Mouse (Mus musculus) midbrain, embryonic 10.5 days (tissue): ENCODE data around the gene Cul7. TPM values are rescaled to one million over a fixed set of nuclear protein-coding genes. Genes with fewer than 3 reads are reported as not detected.

Experiments
- DNase-seq: peaks from one replicate; pipeline ENCODE4 v3.0.0-alpha.2; 2017; ENCODE audit warnings: low spot score
- H3K27ac ChIP-seq: fragments of 300-500 bp; sonication (generic); replicated peaks from 2 replicates; pipeline ENCODE4 v1.5.1; 2016; ENCODE audit warnings: mild to moderate bottlenecking
- H3K27me3 ChIP-seq: fragments of 300-500 bp; sonication (generic); 2 replicates; pipeline ENCODE4 v1.6.1; 2016; ENCODE audit warnings: low read depth, mild to moderate bottlenecking; ENCODE audit not compliant: poor library complexity, severe bottlenecking
- H3K36me3 ChIP-seq: fragments of 300-500 bp; sonication (generic); 2 replicates; pipeline ENCODE4 v1.6.1; 2016; ENCODE audit warnings: mild to moderate bottlenecking, moderate library complexity
- H3K4me1 ChIP-seq: fragments of 300-500 bp; sonication (generic); 2 replicates; pipeline ENCODE4 v1.6.1; 2016
- H3K4me3 ChIP-seq: fragments of 300-500 bp; sonication (generic); 2 replicates; pipeline ENCODE4 v1.5.1; 2016; ENCODE audit warnings: mild to moderate bottlenecking, moderate library complexity
- H3K9me3 ChIP-seq: fragments of 300-500 bp; sonication (generic); replicated peaks from 2 replicates; pipeline ENCODE4 v1.6.1; 2016; ENCODE audit warnings: mild to moderate bottlenecking
- WGBS: fragments of 180-500 bp; shearing (Covaris S2); methylation state at CpG from one replicate; pipeline ENCODE4 v1.1.7; 2016; 5-methylcytosine and 5-hydroxymethylcytosine counted together
- polyA plus RNA-seq: library from polyadenylated mRNA; unstranded; fragments of >200 nt; fragmentation: Nextera tagmentation; extraction: Ambion mirVana; gene quantifications from 2 replicates; pipeline ENCODE4 v1.2.1, GENCODE M21; 2016

Gene Cul7
- polyA plus RNA-seq, 1 experiment from 2014 or later, result 37.4 TPM

- no peak for DNase-seq
- H3K4me3 ChIP-seq, result peak overlapping the region; percentile 94
- H3K9me3 ChIP-seq, result no peaks in the 10 kb centered on the region
- no peaks in the 10 kb centered on the region for H3K27me3 ChIP-seq
- H3K27ac ChIP-seq, result peak overlapping the region; percentile 92
- peaks cover 51% of the 10 kb centered on the region for H3K4me1 ChIP-seq
- WGBS, result 5% methylated on average over 40 of the region's 41 CpGs
- H3K36me3 ChIP-seq, result peaks cover 31% of the 10 kb centered on the region
Observed at GRCm38 (mm10) chr17:46703971-46704886, 54.1 kb downstream of the Cul7 start.

DNA sequence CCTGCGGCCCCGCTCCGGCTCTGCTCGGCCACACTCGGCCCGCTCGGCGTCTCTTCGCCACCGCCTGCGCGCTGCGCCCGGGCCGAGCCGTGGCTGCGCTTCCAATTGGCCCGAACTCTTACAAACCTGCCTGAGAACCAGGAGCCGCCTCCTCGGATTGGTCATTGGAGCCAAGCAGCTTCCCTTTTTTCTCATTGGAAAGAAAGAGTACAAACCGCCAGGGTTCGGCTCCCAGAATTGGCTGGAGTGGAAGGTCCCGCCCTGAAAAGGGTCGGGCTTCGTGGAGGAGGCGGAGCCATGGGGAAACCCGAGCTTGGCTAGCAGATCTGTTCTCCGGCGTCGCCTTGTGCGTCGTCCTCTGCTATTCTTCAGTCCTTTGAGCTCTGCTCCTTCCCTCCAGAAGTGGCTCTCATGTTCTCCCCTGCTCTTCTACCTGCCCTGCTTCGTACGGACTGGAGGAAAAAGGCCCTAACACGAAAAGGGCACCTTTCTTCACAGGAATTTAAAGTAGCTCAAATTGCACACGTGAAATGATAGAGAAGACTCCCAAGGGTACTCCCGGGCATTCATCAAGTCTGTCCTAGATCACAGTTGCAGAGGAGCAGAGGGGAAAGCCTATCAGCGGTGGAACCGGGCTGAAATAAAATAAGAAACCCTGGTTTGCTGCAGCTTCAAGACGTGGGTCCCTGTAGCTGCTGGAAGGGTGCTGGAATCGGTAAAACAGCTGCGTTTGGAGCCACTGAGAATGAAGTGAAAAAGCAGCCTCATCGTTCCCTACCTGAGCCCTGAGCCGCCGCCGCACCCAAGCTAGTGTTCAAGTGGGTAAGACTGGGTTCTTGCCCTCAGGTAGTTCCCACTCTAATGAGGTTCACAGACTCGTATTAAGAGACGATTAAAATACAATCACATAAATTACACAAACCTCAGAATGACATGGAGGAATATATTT lies 55.0 kb downstream of the Cul7 start, which contains the start of gene Ppp2r5d:
Gene Ppp2r5d (minus strand): TSS at position 225 of the 949 bp plus-strand sequence.
- DNase-seq, result peak; percentile 97
- Histone ChIP-seq H3K36me3 (peaks cover 22% of the 10 kb centered on the region), H3K9me3 (no peaks in the 10 kb centered on the region), H3K4me3 (peak within 1 kb of the TSS; percentile 94), H3K27me3 (no peaks in the 10 kb centered on the region), H3K4me1 (peaks cover 51% of the 10 kb centered on the region), H3K27ac (peak within 1 kb of the TSS; percentile 92)
- 2% methylated on average over 48 of the region's 48 CpGs for whole genome bisulfite sequencing

GRCm38 (mm10) chr17:46706375-46707089 lies 56.4 kb downstream of the Cul7 start:
- Histone ChIP-seq H3K36me3 (peaks cover 8% of the 10 kb centered on the region), H3K27ac (no peak overlapping the region), H3K27me3 (no peaks in the 10 kb centered on the region), H3K4me1 (peaks cover 55% of the 10 kb centered on the region), H3K9me3 (no peaks in the 10 kb centered on the region), H3K4me3 (peak overlapping the region; percentile 9; the same call in 1 of the 2 replicates)
- WGBS, result 90% methylated on average over 14 of the region's 14 CpGs
- DNase-seq, result no peak

DNA sequence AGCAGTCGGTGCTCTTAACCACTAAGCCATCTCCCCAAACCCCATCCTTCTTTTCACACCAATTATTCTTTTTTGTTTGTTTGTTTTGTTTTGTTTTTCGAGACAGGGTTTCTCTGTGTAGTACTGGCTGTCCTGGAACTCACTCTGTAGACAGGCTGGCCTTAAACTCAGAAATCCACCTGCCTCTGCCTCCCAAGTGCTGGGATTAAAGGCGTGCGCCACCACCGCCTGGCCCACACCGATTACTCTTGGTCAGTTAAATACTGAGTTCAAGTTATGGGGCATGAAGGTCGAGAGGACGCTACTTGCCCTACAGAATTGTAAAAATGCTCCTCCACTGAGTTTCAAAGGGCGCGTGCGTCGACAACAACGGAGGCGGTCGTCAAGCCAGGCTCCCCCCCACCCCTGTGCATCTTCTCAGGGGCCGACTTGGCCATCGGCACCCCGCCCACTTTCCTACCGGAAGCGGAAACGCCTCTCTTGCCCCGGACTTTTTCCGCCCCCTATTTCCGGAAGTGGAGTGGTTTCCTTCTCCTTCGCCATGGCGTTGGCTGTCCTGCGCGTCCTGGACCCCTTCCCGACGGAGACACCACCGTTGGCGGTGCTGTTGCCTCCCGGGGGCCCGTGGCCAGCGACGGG lies 60.9 kb downstream of the Cul7 start, which contains the start of gene Pex6:
Gene Pex6 (plus strand): TSS at position 505 of the 639 bp plus-strand sequence.
- Histone ChIP-seq H3K36me3 (peaks cover 32% of the 10 kb centered on the region), H3K4me1 (peaks cover 38% of the 10 kb centered on the region), H3K9me3 (no peaks in the 10 kb centered on the region), H3K4me3 (peak within 1 kb of the TSS; percentile 99), H3K27me3 (no peaks in the 10 kb centered on the region), H3K27ac (peak within 1 kb of the TSS; percentile 84)
- WGBS, result 9% methylated on average over 36 of the region's 36 CpGs
- DNase-seq, result peak; percentile 94

DNA sequence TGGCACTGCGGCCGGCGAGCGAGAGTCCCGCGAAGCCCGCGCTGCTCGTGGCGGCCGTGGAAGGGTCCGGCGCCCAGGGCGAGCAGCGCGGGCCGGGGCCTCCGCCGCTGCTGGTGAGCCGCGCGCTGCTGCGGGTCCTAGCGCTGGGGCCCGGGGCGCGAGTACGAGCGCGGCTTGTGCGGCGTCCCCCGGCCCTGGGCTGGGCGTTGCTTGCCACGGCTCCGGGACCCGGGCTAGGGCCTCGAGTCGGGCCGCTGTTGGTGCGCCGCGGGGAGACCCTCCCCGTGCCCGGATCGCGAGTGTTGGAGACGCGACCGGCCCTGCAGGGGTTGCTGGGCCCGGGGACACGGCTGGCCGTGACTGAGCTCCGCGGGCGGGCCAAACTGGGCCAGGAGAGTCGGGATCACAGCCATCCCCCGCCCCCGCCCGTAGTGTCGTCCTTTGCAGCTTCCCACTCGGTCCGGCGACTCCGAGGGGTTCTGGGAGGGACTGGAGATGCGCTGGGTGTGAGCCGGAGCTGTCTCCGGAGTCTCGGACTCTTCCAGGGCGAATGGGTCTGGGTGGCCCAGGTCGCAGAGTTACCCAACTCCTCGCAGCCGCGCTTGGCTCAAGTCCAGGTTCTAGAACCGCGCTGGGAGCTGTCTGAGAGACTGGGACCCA lies 61.6 kb downstream of the Cul7 start:
- H3K36me3 ChIP-seq, result peaks cover 38% of the 10 kb centered on the region
- under 1% methylated on average over 76 of the region's 76 CpGs for WGBS
- H3K27ac ChIP-seq, result peak overlapping the region; percentile 84
- peak overlapping the region; percentile 99 for H3K4me3 ChIP-seq
- H3K4me1 ChIP-seq, result peaks cover 32% of the 10 kb centered on the region
- DNase-seq, result no peak
- H3K9me3 ChIP-seq, result no peaks in the 10 kb centered on the region
- no peaks in the 10 kb centered on the region for H3K27me3 ChIP-seq

DNA sequence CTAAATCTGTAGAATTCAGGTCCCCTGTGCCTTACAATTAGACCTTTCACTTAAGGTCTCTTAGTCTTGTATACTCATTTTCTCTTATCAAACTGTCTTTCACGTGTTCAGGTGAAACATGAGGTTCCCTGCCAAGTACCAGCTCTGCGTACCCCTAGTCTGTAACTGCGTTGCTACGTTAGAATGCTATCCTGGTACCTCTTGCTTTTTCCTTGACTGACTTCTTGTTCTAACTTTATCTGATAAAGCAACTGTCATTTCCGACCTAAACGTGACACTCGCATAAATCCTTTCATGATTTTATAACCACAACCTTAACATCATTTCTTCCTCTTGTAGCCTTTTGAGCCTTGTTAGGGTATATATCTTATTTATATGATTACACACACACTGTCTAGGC lies 62.3 kb downstream of the Cul7 start:
- H3K9me3 ChIP-seq, result no peaks in the 10 kb centered on the region
- no peaks in the 10 kb centered on the region for H3K27me3 ChIP-seq
- H3K4me1 ChIP-seq, result peaks cover 31% of the 10 kb centered on the region
- WGBS, result 78% methylated on average over 7 of the region's 7 CpGs
- no peak for DNase-seq
- H3K4me3 ChIP-seq, result peak overlapping the region; percentile 99
- peaks cover 45% of the 10 kb centered on the region for H3K36me3 ChIP-seq
- no peak overlapping the region; the same call in 1 of the 2 replicates for H3K27ac ChIP-seq

DNA sequence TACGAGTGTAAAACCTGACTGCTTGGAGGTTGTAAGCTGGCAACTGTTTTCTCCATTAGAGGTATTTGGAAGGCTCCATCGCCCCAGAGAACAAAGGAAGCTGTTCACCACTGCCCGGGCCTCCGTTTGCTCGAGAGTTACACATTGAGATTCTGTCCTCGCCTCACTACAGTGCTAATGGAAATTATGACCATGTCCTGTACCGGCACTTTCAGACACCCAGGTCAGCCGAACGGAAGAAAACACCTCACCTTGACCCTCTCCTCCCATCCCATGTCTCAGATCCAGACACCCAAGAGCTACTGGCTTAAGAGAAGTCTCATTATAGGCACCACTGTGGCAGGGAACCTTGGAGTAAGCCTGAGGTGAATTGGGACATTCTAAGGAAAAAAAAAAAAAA lies 63.7 kb downstream of the Cul7 start:
- peaks cover 48% of the 10 kb centered on the region for H3K36me3 ChIP-seq
- H3K4me3 ChIP-seq, result no peak overlapping the region
- no peak for DNase-seq
- no peaks in the 10 kb centered on the region for H3K27me3 ChIP-seq
- peaks cover 31% of the 10 kb centered on the region for H3K4me1 ChIP-seq
- no peaks in the 10 kb centered on the region for H3K9me3 ChIP-seq
- H3K27ac ChIP-seq, result no peak overlapping the region
- WGBS, result 91% methylated on average over 9 of the region's 9 CpGs

Other genes starting within 250 kb of the Cul7 start
- 0.72 and 0.85 TPM in 2 replicates for gene Crip3, start 221.4 kb upstream of the Cul7 start, polyA plus RNA-seq
- gene Slc22a7, start 211.9 kb upstream of the Cul7 start, polyA plus RNA-seq, result not detected in 2 replicates
- gene Ttbk1, start 162.7 kb upstream of the Cul7 start, polyA plus RNA-seq, result 0.81 and 1.8 TPM in 2 replicates
- 85.2 and 98.4 TPM in 2 replicates for gene Dnph1, start 153.6 kb upstream of the Cul7 start, polyA plus RNA-seq
- gene Cul9, start 103.9 kb upstream of the Cul7 start, polyA plus RNA-seq, result 4.4 and 6.3 TPM in 2 replicates
- gene Srf, start 94.2 kb upstream of the Cul7 start, polyA plus RNA-seq, result 5.0 and 6.5 TPM in 2 replicates
- 65.3 and 68.4 TPM in 2 replicates for gene Ptk7, start 20.8 kb upstream of the Cul7 start, polyA plus RNA-seq
- 33.0 and 40.3 TPM in 2 replicates for gene Klc4, start 4.3 kb upstream of the Cul7 start, polyA plus RNA-seq
- gene Mrpl2, start 4.1 kb upstream of the Cul7 start, polyA plus RNA-seq, result 126 and 129 TPM in 2 replicates
- gene Rrp36, start 24.0 kb downstream of the Cul7 start, polyA plus RNA-seq, result 69.4 and 69.6 TPM in 2 replicates
- gene Mea1, start 28.5 kb downstream of the Cul7 start, polyA plus RNA-seq, result 178 and 180 TPM in 2 replicates
- 126 and 128 TPM in 2 replicates for gene Klhdc3, start 30.6 kb downstream of the Cul7 start, polyA plus RNA-seq
- 140 and 146 TPM in 2 replicates for gene Ppp2r5d, start 54.8 kb downstream of the Cul7 start, polyA plus RNA-seq
- gene Pex6, start 61.1 kb downstream of the Cul7 start, polyA plus RNA-seq, result 20.5 and 20.8 TPM in 2 replicates
- 0.35 and 0.62 TPM in 2 replicates for gene Gnmt, start 78.8 kb downstream of the Cul7 start, polyA plus RNA-seq
- gene Cnpy3, start 101.9 kb downstream of the Cul7 start, polyA plus RNA-seq, result 69.5 and 75.0 TPM in 2 replicates
- gene Ptcra, start 113.4 kb downstream of the Cul7 start, polyA plus RNA-seq, result 0.53 and 0.55 TPM in 2 replicates
- 63.2 and 65.2 TPM in 2 replicates for gene 2310039H08Rik, start 122.3 kb downstream of the Cul7 start, polyA plus RNA-seq
- 197 and 219 TPM in 2 replicates for gene Rpl7l1, start 132.3 kb downstream of the Cul7 start, polyA plus RNA-seq
- gene Bicral, start 208.1 kb downstream of the Cul7 start, polyA plus RNA-seq, result 3.1 and 4.4 TPM in 2 replicates
- gene Tbcc, start 240.3 kb downstream of the Cul7 start, polyA plus RNA-seq, result 55.9 and 57.7 TPM in 2 replicates